ENCODE assay signal across 12 mouse cellular contexts in genomic region chr4:150117311-150117710, GRCm38 (mm10). TPM values are rescaled to one million over a fixed set of nuclear protein-coding genes. Genes with fewer than 3 reads are reported as not detected.
DNase-seq lines count a peak whose midpoint lies in the region; ATAC-seq lines count a peak whose summit lies in the region.
"Had no signal": no experiment of that assay in that cellular context is flagged by ENCODE, and none has a peak within 500 bp of the region (broad histone marks: within the 10 kb centered on the region; RNA-seq: fewer than 3 reads in every experiment).

No protein-coding gene starts in this region.

- no peaks in the 10 kb centered on the region for H3K36me3 ChIP-seq in liver, embryonic 16.5 days (ENCODE audit: control insufficient read depth, insufficient read depth)
- H3K36me3 ChIP-seq: forebrain, embryonic 10.5 days; limb, embryonic 15.5 days had no signal

- 0 out of 2 replicates have a peak overlapping the region, but pooled peaks have one; percentile 14 for H3K27ac ChIP-seq in liver, embryonic 16.5 days (ENCODE audit: low read length)
- H3K27ac ChIP-seq: forebrain, embryonic 10.5 days; limb, embryonic 15.5 days had no signal

- no peak overlapping the region for H3K4me2 ChIP-seq in liver, embryonic 16.5 days (ENCODE audit: low read depth, low read length)
- H3K4me2 ChIP-seq: limb, embryonic 15.5 days had no signal

- whole genome bisulfite sequencing in liver, embryonic 16.5 days (ENCODE audit: insufficient replicate concordance): 11% methylated on average over 5 of the region's 5 CpGs

- no peaks in the 10 kb centered on the region; the same call in 1 of the 2 replicates for H3K4me1 ChIP-seq in liver, embryonic 16.5 days (ENCODE audit: control insufficient read depth, low read depth, low read length)

- H3K27me3 ChIP-seq in liver, embryonic 16.5 days (ENCODE audit: control insufficient read depth, insufficient read depth, low read depth, low read length): no peaks in the 10 kb centered on the region; the same call in 1 of the 2 replicates
- H3K27me3 ChIP-seq: limb, embryonic 15.5 days had no signal

- intact Hi-C loops in heart, postnatal 10 days (cut with DNase I): no loop called here

- H3K9ac ChIP-seq in liver, embryonic 16.5 days (ENCODE audit: low read depth, low read length): no peak overlapping the region
- H3K9ac ChIP-seq: limb, embryonic 15.5 days had no signal

- peak; percentile 35; the same call in 1 of the 2 replicates for ATAC-seq in liver, embryonic 16.5 days (ENCODE audit: low read depth)
- ATAC-seq in megakaryocyte-erythroid progenitor cell, adult 5-6 weeks (replicated peaks; ENCODE audit: low FRiP score, low TSS enrichment, poor library complexity, severe bottlenecking): peak; percentile 59
- ATAC-seq in erythroid progenitor cell, adult 5-6 weeks (replicated peaks; ENCODE audit: low FRiP score, poor library complexity, severe bottlenecking): no peak

- H3K4me3 ChIP-seq in liver, embryonic 16.5 days (ENCODE audit: low read depth, low read length): no peak overlapping the region
- H3K4me3 ChIP-seq: forebrain, embryonic 10.5 days; limb, embryonic 15.5 days had no signal

- H3K9me3 ChIP-seq in liver, embryonic 16.5 days (replicated peaks; ENCODE audit: control insufficient read depth, low read length): no peaks in the 10 kb centered on the region
- H3K9me3 ChIP-seq: forebrain, embryonic 10.5 days; limb, embryonic 15.5 days had no signal

- peak; percentile 28 for DNase-seq in heart, adult 8-10 months (ENCODE audit: low spot score)
- no peak for DNase-seq in heart, postnatal 10 days
- DNase-seq in liver: no peak
- DNase-seq in brain, adult 2 months (ENCODE audit: low read depth, low spot score): peak; percentile 66
- no peak for DNase-seq in kidney, postnatal 14 days
- DNase-seq: cerebellum, adult 2 months; kidney, postnatal 10 days had no signal

RNA-seq across cellular contexts. Expression of gene Slc2a5, which starts 1.8 kb away (rescaled TPM):
- total RNA-seq in heart, adult 8-10 months (2022): under 1 TPM in 1 of 4 experiments, not detected in 3; 0.55 TPM
- total RNA-seq in heart, postnatal 10 days (2021): under 1 TPM in 1 of 2 experiments, not detected in 1; 0.25 TPM
- polyA plus RNA-seq in liver, embryonic 16.5 days (2015; fragmentation: Nextera tagmentation; extraction: Ambion mirVana): 0.21 and 0.27 TPM in 2 replicates
- total RNA-seq in megakaryocyte-erythroid progenitor cell, adult 5-6 weeks (2014; fragmentation: Nextera tagmentation): not detected in 2 replicates
- total RNA-seq in megakaryocyte-erythroid progenitor cell, adult 5-6 weeks (2017): not detected in 2 replicates
- total RNA-seq in erythroid progenitor cell, adult 5-6 weeks (2015; ENCODE audit: low replicate concordance): not detected in 2 replicates
- not detected in 2 replicates for total RNA-seq in erythroid progenitor cell, adult 5-6 weeks (2017; ENCODE audit: low replicate concordance)

RNA-seq across cellular contexts. Expression of gene Gpr157, which starts 30.1 kb away (rescaled TPM):
- total RNA-seq in heart, adult 8-10 months (2022): 10 to 100 TPM; 28.8 to 42.7 (median 39.0) TPM
- 10 to 100 TPM; 23.5 to 24.2 TPM for total RNA-seq in heart, postnatal 10 days (2021)
- 0.37 and 0.74 TPM in 2 replicates for polyA plus RNA-seq in liver, embryonic 16.5 days (2015; fragmentation: Nextera tagmentation; extraction: Ambion mirVana)
- 0.33 and 1.0 TPM in 2 replicates for total RNA-seq in megakaryocyte-erythroid progenitor cell, adult 5-6 weeks (2014; fragmentation: Nextera tagmentation)
- 0.33 and 0.99 TPM in 2 replicates for total RNA-seq in megakaryocyte-erythroid progenitor cell, adult 5-6 weeks (2017)
- 0.42 TPM in 1 of 2 replicates, not detected in the other for total RNA-seq in erythroid progenitor cell, adult 5-6 weeks (2015; ENCODE audit: low replicate concordance)
- total RNA-seq in erythroid progenitor cell, adult 5-6 weeks (2017; ENCODE audit: low replicate concordance): 0.51 and 0.83 TPM in 2 replicates

RNA-seq across cellular contexts. Expression of gene Slc2a7, which starts 31.5 kb away (rescaled TPM):
- total RNA-seq in heart, adult 8-10 months (2022): not detected
- not detected for total RNA-seq in heart, postnatal 10 days (2021)
- polyA plus RNA-seq in liver, embryonic 16.5 days (2015; fragmentation: Nextera tagmentation; extraction: Ambion mirVana): 0.12 TPM in 1 of 2 replicates, not detected in the other
- not detected in 2 replicates for total RNA-seq in megakaryocyte-erythroid progenitor cell, adult 5-6 weeks (2014; fragmentation: Nextera tagmentation)
- total RNA-seq in megakaryocyte-erythroid progenitor cell, adult 5-6 weeks (2017): not detected in 2 replicates
- not detected in 2 replicates for total RNA-seq in erythroid progenitor cell, adult 5-6 weeks (2015; ENCODE audit: low replicate concordance)
- total RNA-seq in erythroid progenitor cell, adult 5-6 weeks (2017; ENCODE audit: low replicate concordance): not detected in 2 replicates
- polyA plus RNA-seq: cerebellum, adult 2 months; forebrain, embryonic 10.5 days; limb, embryonic 15.5 days had no signal

Comparison
In these comparisons a context has a peak if more than half of its experiments do, and no peak if none do; other contexts are left out.
1. DNase-seq: peak in heart, adult 8-10 months (single experiment) and brain, adult 2 months (single experiment); none in heart, postnatal 10 days (0 of 2), liver (single experiment) and kidney, postnatal 14 days (single experiment).
2. RNA of gene Gpr157, which starts 30.1 kb away (total RNA-seq): 28.8 to 42.7 TPM in heart, adult 8-10 months and 23.5 to 24.2 TPM in heart, postnatal 10 days; 0.42 to 0.83 TPM in erythroid progenitor cell, adult 5-6 weeks and 0.33 to 1.0 TPM in megakaryocyte-erythroid progenitor cell, adult 5-6 weeks; every median in the first group is over 10 times any median in the second.